Mouse (Mus musculus) gastrocnemius, postnatal 25 days (tissue): ENCODE measurements around the gene Sned1. TPM values are rescaled to one million over a fixed set of nuclear protein-coding genes. Genes with fewer than 3 reads are reported as not detected.
A peak's percentile ranks its signal among the peaks of the same experiment; 100 is the strongest.

Experiments
- DNase-seq: peaks from one replicate; pipeline ENCODE4 v3.0.0; 2022
- microRNA-seq, 2 experiments: library from miRNA; unstranded; fragments of <30 nt; microRNA quantifications; one replicate each; pipeline ENCODE4 v1.2.0; 2021; ENCODE audit warnings: borderline replicate concordance in 2 of 2
- total RNA-seq, 2 experiments: library from RNA; stranded (reverse); gene quantifications; 1 replicate in 1 of 2; 2 replicates in 1 of 2; pipeline ENCODE4 v1.2.3; 2021

Gene Sned1
- total RNA-seq, 2 experiments from 2014 or later = 4.6 to 8.0 TPM

DNA sequence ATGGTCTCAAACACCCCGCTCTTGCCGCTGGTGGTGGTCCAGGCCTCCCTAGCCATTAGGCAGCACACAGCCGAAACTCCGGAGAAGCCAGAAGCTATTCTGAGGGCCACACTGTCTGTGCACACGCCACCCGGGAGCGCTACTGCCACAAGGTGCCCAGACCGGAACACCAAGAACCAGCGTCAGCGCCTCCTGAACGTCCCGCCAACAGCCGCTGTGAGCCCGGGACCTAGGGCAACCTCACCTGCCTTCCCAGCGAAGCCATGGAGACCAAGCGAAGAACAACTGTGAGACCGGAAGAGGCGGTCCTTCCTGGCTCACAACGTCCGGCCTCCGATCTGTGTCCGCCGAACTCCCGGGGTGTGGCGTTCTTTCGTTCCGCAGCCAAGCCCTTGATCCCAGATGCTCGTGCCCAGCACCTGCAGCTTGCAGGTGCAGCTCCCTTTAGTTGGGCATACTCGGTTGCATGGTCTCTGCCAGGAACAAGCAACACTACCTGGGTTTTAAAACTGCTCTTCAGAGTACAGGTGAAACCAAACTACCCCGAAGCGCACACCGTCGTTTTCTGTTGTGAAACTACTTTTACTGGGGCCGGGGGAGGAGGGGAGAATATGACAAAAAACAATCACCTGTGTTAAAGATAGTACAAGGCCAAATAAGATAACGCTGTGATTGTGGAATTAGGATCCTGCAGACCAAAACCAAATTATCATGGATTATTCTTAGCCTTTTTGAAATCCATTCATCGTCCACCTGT is 70.1 kb downstream of the Sned1 start, which contains the start of gene Mterf4:
Mterf4 (minus strand) TSS at position 335 of the 757 bp plus-strand sequence.
- DNase-seq = peak; percentile 70

- DNase-seq = no peak
Measured at GRCm38 (mm10) chr1:93323973-93324372, 88.3 kb downstream of the Sned1 start.

- no peak for DNase-seq
Measured at GRCm38 (mm10) chr1:93326446-93326845, 90.8 kb downstream of the Sned1 start.

GRCm38 (mm10) chr1:93334621-93335020 is 99.0 kb downstream of the Sned1 start:
- DNase-seq = no peak

DNA sequence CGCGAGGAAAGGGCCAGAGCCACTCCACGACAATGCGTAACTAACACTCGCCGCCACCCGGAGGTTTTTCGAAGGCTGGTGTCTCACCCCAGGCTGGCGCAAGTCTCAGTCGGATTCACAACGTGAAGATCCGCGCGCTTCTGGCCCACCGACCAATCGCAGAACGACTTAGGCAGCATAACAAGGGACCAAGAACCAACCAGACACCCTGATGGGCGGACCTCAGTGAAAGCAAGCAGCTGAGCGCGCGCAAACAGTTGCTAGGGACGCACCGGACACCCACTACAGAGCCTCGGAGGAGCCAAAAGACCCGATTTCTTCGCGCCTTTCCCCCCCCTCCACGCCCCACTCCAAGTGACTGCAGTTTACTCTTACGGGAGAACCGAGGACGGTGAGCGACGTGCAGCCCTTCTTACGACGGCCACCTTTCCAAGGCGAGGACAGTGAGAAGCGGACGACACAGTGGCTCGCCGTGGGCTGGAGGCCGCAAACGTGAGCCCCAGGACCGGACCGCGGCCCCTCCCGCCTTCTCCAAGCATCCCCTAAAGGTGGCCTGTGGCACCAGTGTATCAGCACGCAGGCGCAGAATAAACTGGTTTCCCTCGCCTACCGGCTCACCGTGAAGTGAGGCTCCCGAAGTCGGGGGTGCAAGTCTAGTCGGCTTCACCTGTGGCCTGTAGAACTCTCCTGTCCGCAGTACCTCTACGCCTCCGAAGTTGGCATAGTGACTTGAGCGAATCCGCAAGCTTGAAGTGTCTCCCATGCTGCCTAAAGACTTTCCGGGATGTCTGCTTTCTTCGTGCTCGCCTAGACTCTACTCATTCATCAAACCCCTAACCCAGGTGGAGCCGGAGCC is 107.2 kb downstream of the Sned1 start, which contains the start of the genes Ppp1r7 and Pask:
Ppp1r7 (plus strand) TSS at position 207 of the 856 bp plus-strand sequence.
Pask (minus strand) TSS at position 835 of the 856 bp plus-strand sequence.
- DNase-seq = peak; percentile 94

GRCm38 (mm10) chr1:93343504-93344047 is 107.9 kb downstream of the Sned1 start:
- peak; percentile 92 for DNase-seq

- DNase-seq = no peak
Measured at GRCm38 (mm10) chr1:93347176-93347575, 111.5 kb downstream of the Sned1 start.

- DNase-seq = no peak
Measured at GRCm38 (mm10) chr1:93349701-93350100, 114.1 kb downstream of the Sned1 start.

Small RNA genes lying within 50 kb of the gene (microRNA-seq; reads per million reads assigned to microRNA genes)
- gene Mir6901 (0 reads per million in 2 experiments), gene Mir6902 (0 to 0.53 reads per million in 2 experiments)

Other genes starting within 250 kb of the Sned1 start
- not detected for gene Aqp12, start 229.5 kb upstream of the Sned1 start, total RNA-seq
- gene Kif1a, start 133.9 kb upstream of the Sned1 start, total RNA-seq = 1 to 10 TPM; 1.5 to 1.7 TPM
- not detected for gene Agxt, start 100.6 kb upstream of the Sned1 start, total RNA-seq
- gene 2310007B03Rik, start 74.9 kb upstream of the Sned1 start, total RNA-seq = not detected
- gene Crocc2, start 67.1 kb upstream of the Sned1 start, total RNA-seq = not detected
- gene Mterf4, start 70.1 kb downstream of the Sned1 start, total RNA-seq = 10 to 100 TPM in 1 of 2 experiments, 1 to 10 TPM in 1; 8.6 to 10.8 TPM
- 10 to 100 TPM; 15.8 to 17.5 TPM for gene Ppp1r7, start 107.0 kb downstream of the Sned1 start, total RNA-seq
- 1 to 10 TPM in 1 of 2 experiments, under 1 TPM in 1; 0.83 to 2.0 TPM for gene Pask, start 107.6 kb downstream of the Sned1 start, total RNA-seq
- gene Ano7, start 138.1 kb downstream of the Sned1 start, total RNA-seq = not detected
- gene Hdlbp, start 243.0 kb downstream of the Sned1 start, total RNA-seq = 100 to 1,000 TPM; 290 to 306 TPM